Mouse (Mus musculus): ENCODE measurements at regions not wholly inside any gene's neighbourhood (a gene's known extent, or its start where the extent isn't known, plus 50 kb on each side); places are given as distances from the start of the nearest gene placed in this dataset.

DNA sequence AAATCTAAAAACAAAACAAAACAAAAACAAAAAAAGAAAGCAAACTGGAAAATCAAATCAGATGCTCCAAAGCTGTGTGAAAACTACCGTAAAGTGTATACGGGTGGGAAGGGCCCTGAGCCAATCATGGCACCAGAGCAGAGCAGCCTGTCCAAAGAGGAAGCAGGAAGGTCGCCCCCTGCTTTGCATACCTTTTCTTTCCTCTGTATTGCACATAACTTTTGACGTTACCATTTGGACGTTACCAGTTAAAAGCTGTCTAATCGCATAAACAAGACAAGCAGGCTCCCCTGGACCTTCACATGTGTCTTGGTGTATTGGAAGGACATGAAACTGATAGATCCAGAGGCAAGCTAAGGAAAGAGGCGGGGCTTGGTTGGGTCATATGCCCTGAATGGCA lies 104.9 kb upstream of the Zfp648 start:
- Histone ChIP-seq H3K27me3 (replicated peaks; ENCODE audit: control insufficient read depth, insufficient read depth, low read length) (no peaks in the 10 kb centered on the region), H3K4me3 (ENCODE audit: low read depth, low read length) (no peak overlapping the region), H3K36me3 (ENCODE audit: control insufficient read depth, insufficient read depth) (no peaks in the 10 kb centered on the region), H3K4me1 (replicated peaks; ENCODE audit: control insufficient read depth, insufficient read depth, low read length) (no peaks in the 10 kb centered on the region), H3K9ac (ENCODE audit: low read depth, low read length) (no peak overlapping the region), H3K9me3 (ENCODE audit: control insufficient read depth) (no peaks in the 10 kb centered on the region), H3K27ac (ENCODE audit: low read depth, low read length) (no peak overlapping the region), H3K4me2 (replicated peaks; ENCODE audit: low read depth) (no peak overlapping the region)
- no peak for TF ChIP-seq CTCF (IDR thresholded peaks at IDR 0.05; ENCODE audit: low read depth)
- ATAC-seq = no peak
- WGBS = 84% methylated on average over 7 of the region's 7 CpGs

DNA sequence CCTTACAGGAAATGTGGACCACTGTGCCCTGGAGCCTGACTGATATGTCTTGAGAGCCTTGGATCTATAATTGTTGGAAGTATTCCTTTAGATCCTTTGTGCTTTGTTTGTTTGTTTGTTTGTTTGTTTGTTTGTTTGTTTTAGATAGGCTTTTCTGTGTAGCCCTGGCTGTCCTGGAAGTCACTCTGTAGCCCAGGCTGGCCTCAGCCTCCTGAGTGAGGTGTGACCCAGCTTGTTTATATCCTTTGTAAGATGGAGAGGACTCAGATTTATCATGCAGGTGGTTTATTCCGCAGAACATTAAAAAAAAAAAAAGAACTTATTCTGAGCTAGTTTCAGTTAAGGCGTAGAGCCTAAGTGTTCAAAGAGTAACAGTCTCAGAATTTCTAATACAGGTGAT lies 104.1 kb upstream of the Zfp648 start:
- Histone ChIP-seq H3K9me3 (ENCODE audit: control insufficient read depth) (no peaks in the 10 kb centered on the region), H3K27me3 (replicated peaks; ENCODE audit: control insufficient read depth, insufficient read depth, low read length) (no peaks in the 10 kb centered on the region), H3K9ac (ENCODE audit: low read depth, low read length) (no peak overlapping the region), H3K4me1 (replicated peaks; ENCODE audit: control insufficient read depth, insufficient read depth, low read length) (no peaks in the 10 kb centered on the region), H3K4me2 (replicated peaks; ENCODE audit: low read depth) (no peak overlapping the region), H3K36me3 (ENCODE audit: control insufficient read depth, insufficient read depth) (no peaks in the 10 kb centered on the region), H3K4me3 (ENCODE audit: low read depth, low read length) (no peak overlapping the region), H3K27ac (ENCODE audit: low read depth, low read length) (no peak overlapping the region)
- WGBS = 89% methylated on average over 2 of the region's 2 CpGs
- TF ChIP-seq CTCF (IDR thresholded peaks at IDR 0.05; ENCODE audit: low read depth) = no peak
- no peak for ATAC-seq

DNA sequence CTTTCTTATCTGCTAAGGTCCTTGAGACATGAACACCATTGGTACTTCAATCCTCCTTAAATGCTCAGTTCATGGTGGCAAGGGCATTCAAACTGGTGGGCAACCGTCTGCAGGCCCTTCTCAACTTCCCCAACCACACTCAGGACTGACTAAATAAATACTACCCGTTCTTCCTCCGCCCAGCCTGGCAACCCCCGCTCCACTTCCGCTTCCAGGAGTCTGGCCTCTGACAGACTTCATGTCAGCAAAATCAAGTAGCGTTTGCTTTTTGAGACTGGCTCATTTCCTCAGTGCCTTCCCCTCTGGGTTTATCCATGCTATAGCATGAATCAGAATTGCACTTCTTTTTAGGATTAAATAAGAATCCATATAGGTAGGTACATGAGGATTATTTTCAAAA lies 103.3 kb upstream of the Zfp648 start:
- ATAC-seq = no peak
- no peaks in the 10 kb centered on the region for H3K27me3 ChIP-seq (replicated peaks; ENCODE audit: control insufficient read depth, insufficient read depth, low read length)
- no peaks in the 10 kb centered on the region for H3K9me3 ChIP-seq (ENCODE audit: control insufficient read depth)
- WGBS = 35% methylated on average over 6 of the region's 6 CpGs
- H3K4me1 ChIP-seq (replicated peaks; ENCODE audit: control insufficient read depth, insufficient read depth, low read length) = no peaks in the 10 kb centered on the region
- H3K4me2 ChIP-seq (replicated peaks; ENCODE audit: low read depth) = no peak overlapping the region
- H3K27ac ChIP-seq (ENCODE audit: low read depth, low read length) = no peak overlapping the region
- H3K9ac ChIP-seq (ENCODE audit: low read depth, low read length) = no peak overlapping the region
- TF ChIP-seq CTCF (IDR thresholded peaks at IDR 0.05; ENCODE audit: low read depth) = no peak
- H3K4me3 ChIP-seq (ENCODE audit: low read depth, low read length) = no peak overlapping the region
- H3K36me3 ChIP-seq (ENCODE audit: control insufficient read depth, insufficient read depth) = no peaks in the 10 kb centered on the region

DNA sequence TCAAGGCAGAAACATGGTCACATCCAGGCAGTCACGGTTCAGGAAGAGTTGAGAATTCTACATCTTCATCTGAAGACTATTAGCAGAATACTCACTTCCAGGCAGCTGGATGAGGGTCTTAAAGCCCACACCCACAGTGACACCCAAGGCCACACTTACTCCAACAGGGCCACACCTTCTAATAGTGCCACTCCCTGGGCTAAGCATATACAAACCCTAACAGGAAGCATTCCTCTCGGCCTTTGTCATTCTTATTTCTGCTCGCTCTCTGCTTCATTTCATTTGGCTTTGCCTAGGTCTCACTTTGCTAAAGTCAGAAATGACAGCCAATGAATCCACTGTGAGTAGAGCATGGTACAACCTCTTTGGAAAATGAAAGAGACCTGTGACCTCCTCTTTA lies 100.4 kb upstream of the Zfp648 start:
- Histone ChIP-seq H3K36me3 (ENCODE audit: control insufficient read depth, insufficient read depth) (no peaks in the 10 kb centered on the region), H3K27me3 (replicated peaks; ENCODE audit: control insufficient read depth, insufficient read depth, low read length) (no peaks in the 10 kb centered on the region), H3K4me3 (ENCODE audit: low read depth, low read length) (no peak overlapping the region), H3K4me1 (replicated peaks; ENCODE audit: control insufficient read depth, insufficient read depth, low read length) (no peaks in the 10 kb centered on the region), H3K4me2 (replicated peaks; ENCODE audit: low read depth) (no peak overlapping the region), H3K9ac (ENCODE audit: low read depth, low read length) (no peak overlapping the region), H3K27ac (ENCODE audit: low read depth, low read length) (no peak overlapping the region), H3K9me3 (ENCODE audit: control insufficient read depth) (no peaks in the 10 kb centered on the region)
- ATAC-seq = no peak
- WGBS = 63% methylated on average over 3 of the region's 3 CpGs
- TF ChIP-seq CTCF (IDR thresholded peaks at IDR 0.05; ENCODE audit: low read depth) = no peak

DNA sequence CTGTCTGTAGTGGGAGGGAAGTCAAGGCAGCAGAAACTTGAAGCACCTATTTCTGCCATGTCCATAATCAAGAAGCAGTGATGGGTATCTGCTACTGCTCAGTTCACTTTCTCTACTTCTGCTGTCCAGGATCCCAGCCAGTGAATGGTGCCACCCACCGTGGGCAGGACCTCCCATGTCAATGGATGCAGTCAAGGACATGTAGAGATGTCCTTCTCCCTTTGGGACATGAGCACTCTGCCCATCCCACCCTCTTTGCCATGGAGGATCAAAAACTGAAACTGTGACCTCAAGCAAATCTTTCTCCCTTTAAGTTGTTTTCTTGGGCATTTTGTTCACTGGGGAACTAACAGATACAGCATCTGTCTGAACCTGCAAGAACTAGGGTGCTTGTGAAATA lies 99.6 kb upstream of the Zfp648 start:
- H3K4me3 ChIP-seq (ENCODE audit: low read depth, low read length) = no peak overlapping the region
- H3K4me2 ChIP-seq (replicated peaks; ENCODE audit: low read depth) = no peak overlapping the region
- no peaks in the 10 kb centered on the region for H3K36me3 ChIP-seq (ENCODE audit: control insufficient read depth, insufficient read depth)
- no peaks in the 10 kb centered on the region for H3K4me1 ChIP-seq (replicated peaks; ENCODE audit: control insufficient read depth, insufficient read depth, low read length)
- no peak overlapping the region for H3K27ac ChIP-seq (ENCODE audit: low read depth, low read length)
- no peak for ATAC-seq
- 84% methylated on average over 1 of the region's 1 CpGs for WGBS
- TF ChIP-seq CTCF (IDR thresholded peaks at IDR 0.05; ENCODE audit: low read depth) = no peak
- no peaks in the 10 kb centered on the region for H3K9me3 ChIP-seq (ENCODE audit: control insufficient read depth)
- H3K27me3 ChIP-seq (replicated peaks; ENCODE audit: control insufficient read depth, insufficient read depth, low read length) = no peaks in the 10 kb centered on the region
- no peak overlapping the region for H3K9ac ChIP-seq (ENCODE audit: low read depth, low read length)

DNA sequence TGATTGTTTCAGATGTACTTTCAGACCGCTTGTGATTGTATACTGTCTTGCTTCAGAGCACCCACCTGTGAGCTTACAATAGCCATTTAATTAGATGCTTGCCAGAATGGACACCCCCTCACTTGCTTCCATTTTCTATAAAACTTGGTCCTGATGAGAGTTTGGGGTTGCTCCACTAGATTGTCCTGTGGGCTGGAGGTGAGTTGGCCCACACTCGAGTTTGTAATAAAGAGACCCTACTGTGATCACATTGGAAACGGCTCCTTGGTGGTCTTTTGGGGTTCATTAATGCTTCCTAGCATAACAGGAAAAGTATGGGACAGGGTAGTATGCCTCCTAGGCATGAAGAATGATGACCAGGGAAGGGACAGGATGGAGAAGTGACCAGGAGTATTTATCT lies 98.8 kb upstream of the Zfp648 start:
- H3K9ac ChIP-seq (ENCODE audit: low read depth, low read length) = no peak overlapping the region
- no peaks in the 10 kb centered on the region for H3K9me3 ChIP-seq (ENCODE audit: control insufficient read depth)
- H3K27ac ChIP-seq (ENCODE audit: low read depth, low read length) = no peak overlapping the region
- no peak for TF ChIP-seq CTCF (IDR thresholded peaks at IDR 0.05; ENCODE audit: low read depth)
- no peaks in the 10 kb centered on the region for H3K4me1 ChIP-seq (replicated peaks; ENCODE audit: control insufficient read depth, insufficient read depth, low read length)
- no peak overlapping the region for H3K4me3 ChIP-seq (ENCODE audit: low read depth, low read length)
- H3K36me3 ChIP-seq (ENCODE audit: control insufficient read depth, insufficient read depth) = no peaks in the 10 kb centered on the region
- 86% methylated on average over 3 of the region's 3 CpGs for WGBS
- no peak for ATAC-seq
- H3K27me3 ChIP-seq (replicated peaks; ENCODE audit: control insufficient read depth, insufficient read depth, low read length) = no peaks in the 10 kb centered on the region
- no peak overlapping the region for H3K4me2 ChIP-seq (replicated peaks; ENCODE audit: low read depth)

DNA sequence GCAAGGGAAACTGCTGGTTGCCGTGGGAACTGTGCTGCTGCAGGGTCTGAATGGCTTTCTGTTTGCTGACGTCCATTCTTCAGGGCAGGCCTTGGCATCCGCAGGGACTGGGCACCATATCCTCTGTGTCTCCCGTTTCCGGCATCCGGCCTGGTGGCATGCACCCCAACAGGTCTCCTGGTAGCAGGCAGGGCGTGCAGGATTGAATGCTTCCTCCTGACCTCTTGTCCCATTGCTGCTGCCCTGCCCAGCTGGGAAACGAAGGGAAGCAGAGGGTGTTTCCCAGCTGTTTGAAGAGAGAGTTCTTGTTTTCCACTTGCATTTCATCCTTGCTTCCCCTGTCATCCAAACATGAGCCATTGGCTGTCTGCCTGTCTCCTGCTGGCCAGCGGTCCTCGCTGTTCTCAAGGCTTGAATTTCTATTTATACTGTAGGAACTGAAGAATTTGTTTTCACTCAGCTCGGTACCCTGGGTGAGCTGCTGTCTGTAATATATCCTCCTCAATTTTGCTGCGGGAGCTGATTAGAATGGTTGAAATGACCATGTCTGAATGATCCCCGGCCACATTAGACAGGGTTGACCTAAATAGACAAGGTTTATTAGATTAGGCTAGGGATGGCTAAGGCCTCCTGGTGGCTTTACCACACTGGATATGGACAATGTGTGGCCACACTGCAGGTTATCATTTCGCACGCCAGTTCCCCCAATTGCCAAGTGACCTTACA lies 98.0 kb upstream of the Zfp648 start:
- H3K4me3 ChIP-seq (ENCODE audit: low read depth, low read length) = no peak overlapping the region
- TF ChIP-seq CTCF (IDR thresholded peaks at IDR 0.05; ENCODE audit: low read depth) = 0 out of 2 replicates have a peak, but pooled peaks have one; percentile 11
- H3K27ac ChIP-seq (ENCODE audit: low read depth, low read length) = no peak overlapping the region; the same call in 1 of the 2 replicates
- 53% methylated on average over 15 of the region's 15 CpGs for WGBS
- no peaks in the 10 kb centered on the region for H3K36me3 ChIP-seq (ENCODE audit: control insufficient read depth, insufficient read depth)
- H3K27me3 ChIP-seq (replicated peaks; ENCODE audit: control insufficient read depth, insufficient read depth, low read length) = no peaks in the 10 kb centered on the region
- no peaks in the 10 kb centered on the region for H3K4me1 ChIP-seq (replicated peaks; ENCODE audit: control insufficient read depth, insufficient read depth, low read length)
- no peak overlapping the region for H3K4me2 ChIP-seq (replicated peaks; ENCODE audit: low read depth)
- ATAC-seq = no peak
- H3K9ac ChIP-seq (ENCODE audit: low read depth, low read length) = no peak overlapping the region
- no peaks in the 10 kb centered on the region for H3K9me3 ChIP-seq (ENCODE audit: control insufficient read depth)

Measured in intestine, postnatal 0 days (tissue).